Mouse (Mus musculus) liver, postnatal 0 days (tissue): ENCODE results near the gene Marc1. TPM values are rescaled to one million over a fixed set of nuclear protein-coding genes. Genes with fewer than 3 reads are reported as not detected.
A peak's percentile ranks its signal among the peaks of the same experiment; 100 is the strongest.

Experiments used
- ATAC-seq: fragments of 200-750 bp; cut with Nextera tagmentation; 2 replicates; pipeline ENCODE4 v1.8.0; 2017; ENCODE audit warnings: mild to moderate bottlenecking, moderate library complexity
- DNase-seq: peaks from one replicate; pipeline ENCODE4 v3.0.0-alpha.2; 2016
- H3K27ac ChIP-seq: fragments of 300-500 bp; sonication (generic); 2 replicates; pipeline ENCODE4 v1.5.1; 2014; ENCODE audit warnings: antibody characterized with exemption, moderate library complexity, mild to moderate bottlenecking, low read depth
- H3K27me3 ChIP-seq: fragments of 300-500 bp; sonication (generic); 2 replicates; pipeline ENCODE4 v1.6.1; 2014; ENCODE audit warnings: low read length, control low read depth, mixed read lengths; ENCODE audit not compliant: insufficient read depth
- H3K36me3 ChIP-seq: fragments of 300-500 bp; sonication (generic); replicated peaks from 2 replicates; pipeline ENCODE4 v1.6.1; 2014; ENCODE audit warnings: mild to moderate bottlenecking, control low read depth, low read length, moderate library complexity, mixed read lengths; ENCODE audit not compliant: insufficient read depth
- H3K4me1 ChIP-seq: fragments of 300-500 bp; sonication (generic); 2 replicates; pipeline ENCODE4 v1.6.1; 2014; ENCODE audit warnings: antibody characterized with exemption, mild to moderate bottlenecking, control low read depth; ENCODE audit not compliant: insufficient read depth
- H3K4me2 ChIP-seq: fragments of 300-500 bp; sonication (generic); 2 replicates; pipeline ENCODE4 v1.6.1; 2014; ENCODE audit warnings: low read depth, mild to moderate bottlenecking, low read length, moderate library complexity, mixed read lengths
- H3K4me3 ChIP-seq: fragments of 300-500 bp; sonication (generic); 2 replicates; pipeline ENCODE4 v1.5.1; 2014; ENCODE audit warnings: low read depth, low read length
- H3K9ac ChIP-seq: fragments of 300-500 bp; sonication (generic); replicated peaks from 2 replicates; pipeline ENCODE4 v1.6.1; 2014; ENCODE audit warnings: mild to moderate bottlenecking, moderate library complexity
- H3K9me3 ChIP-seq: fragments of 300-500 bp; sonication (generic); 2 replicates; pipeline ENCODE4 v1.6.1; 2016; ENCODE audit warnings: mild to moderate bottlenecking, control low read depth, low read length, mixed read lengths
- CTCF ChIP-seq: sonication (generic); IDR thresholded peaks from 2 replicates; pipeline ENCODE4 v1.5.1; 2016; ENCODE audit warnings: antibody characterized with exemption, low read depth
- EP300 ChIP-seq: IDR thresholded peaks from 2 replicates; pipeline ENCODE4 v1.6.1; 2016; ENCODE audit warnings: antibody characterized with exemption, low read depth, mild to moderate bottlenecking
- WGBS: fragments of 180-500 bp; shearing (Covaris S2); extraction: QIAGEN DNeasy Blood & Tissue Kit; methylation state at CpG from one replicate; pipeline ENCODE4 v1.1.7; 2014; ENCODE audit not compliant: insufficient replicate concordance; 5-methylcytosine and 5-hydroxymethylcytosine counted together
- polyA plus RNA-seq: library from polyadenylated mRNA; unstranded; fragments of >200 nt; fragmentation: Nextera tagmentation; extraction: Ambion mirVana; gene quantifications from 2 replicates; pipeline ENCODE4 v1.2.1, GENCODE M21; 2015

Marc1 gene
- polyA plus RNA-seq, 1 experiment from 2014 or later, result 204 TPM

DNA sequence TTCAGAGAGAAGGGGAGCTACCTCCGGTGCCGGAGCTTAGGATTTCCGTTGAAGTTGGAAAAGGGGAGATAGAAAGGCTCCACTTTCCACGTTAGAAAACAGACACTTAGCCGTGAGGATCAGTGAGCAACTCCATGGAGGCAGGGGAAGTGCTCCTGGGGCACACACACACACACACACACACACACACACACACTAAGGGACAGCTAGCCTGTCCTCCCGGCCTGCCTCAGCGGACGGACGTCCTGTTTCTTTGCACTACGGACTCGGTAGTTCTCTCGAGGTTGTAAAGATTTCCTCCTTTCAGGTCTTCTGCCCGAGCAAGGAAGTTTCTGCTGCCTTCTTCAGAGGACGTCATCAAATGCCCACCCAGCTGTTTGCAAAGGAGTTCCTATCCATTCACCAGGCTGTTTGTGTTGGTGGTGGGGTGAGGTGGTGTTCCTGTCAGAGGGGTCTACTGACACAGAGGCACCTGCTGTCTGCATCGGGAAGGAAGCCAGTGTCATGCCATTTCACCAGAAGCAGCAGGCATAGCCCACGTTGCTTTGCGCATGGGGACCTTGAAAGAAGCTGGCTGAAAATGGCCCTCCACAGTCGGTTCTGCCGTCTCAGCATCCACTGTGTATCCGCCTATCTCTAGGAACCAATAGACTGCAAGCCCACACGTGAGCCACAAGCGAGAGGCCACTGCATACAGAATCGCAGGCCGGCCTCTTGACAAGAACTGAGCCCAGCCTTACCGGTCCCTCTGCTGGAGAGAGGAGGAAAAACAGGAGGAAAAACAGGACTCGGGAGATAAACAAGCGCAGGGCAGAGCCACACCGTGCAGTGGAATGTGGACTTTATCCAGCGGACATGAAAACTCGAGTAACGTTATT is 40.9 kb upstream of the Marc1 start:
- Histone ChIP-seq H3K27ac (peak overlapping the region; percentile 98), H3K4me3 (peak overlapping the region; percentile 20), H3K4me1 (peaks cover 20% of the 10 kb centered on the region), H3K4me2 (peak overlapping the region; percentile 63), H3K9ac (peak overlapping the region; percentile 53), H3K36me3 (no peaks in the 10 kb centered on the region), H3K9me3 (no peaks in the 10 kb centered on the region), H3K27me3 (no peaks in the 10 kb centered on the region)
- ATAC-seq, result peak; percentile 88
- peak; percentile 86 for TF ChIP-seq CTCF
- peak; percentile 67; the same call in 1 of the 2 replicates for TF ChIP-seq EP300
- WGBS, result 5% methylated on average over 31 of the region's 31 CpGs
- DNase-seq, result peak; percentile 83

DNA sequence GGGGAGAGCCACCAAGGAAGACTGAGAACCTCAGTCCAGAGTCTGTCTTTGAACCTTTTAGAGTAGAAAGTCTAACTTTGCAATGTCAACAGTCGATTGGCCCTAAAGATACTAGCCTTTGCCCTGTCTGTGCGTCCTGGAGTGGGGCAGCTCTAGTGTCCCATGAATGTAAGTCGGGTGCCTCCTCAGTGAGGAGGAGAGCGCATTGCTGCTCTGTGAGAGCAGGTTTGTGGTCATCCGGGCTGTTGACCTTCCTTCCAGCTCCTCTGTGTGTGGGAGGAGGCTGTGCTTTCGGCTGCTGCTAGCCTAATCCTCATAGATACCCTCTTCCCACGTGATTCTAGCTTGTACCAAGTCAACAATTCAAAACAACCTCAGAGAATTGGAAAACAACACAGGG is 40.1 kb upstream of the Marc1 start:
- DNase-seq, result peak; percentile 51
- H3K4me1 ChIP-seq, result peaks cover 28% of the 10 kb centered on the region
- no peaks in the 10 kb centered on the region for H3K9me3 ChIP-seq
- H3K27ac ChIP-seq, result peak overlapping the region; percentile 98
- peak; percentile 28 for ATAC-seq
- peak overlapping the region; percentile 53 for H3K9ac ChIP-seq
- TF ChIP-seq CTCF, result no peak
- peak; percentile 29; the same call in 1 of the 2 replicates for TF ChIP-seq EP300
- no peaks in the 10 kb centered on the region for H3K27me3 ChIP-seq
- peak overlapping the region; percentile 63 for H3K4me2 ChIP-seq
- H3K36me3 ChIP-seq, result no peaks in the 10 kb centered on the region
- no peak overlapping the region for H3K4me3 ChIP-seq
- WGBS, result 39% methylated on average over 7 of the region's 7 CpGs

DNA sequence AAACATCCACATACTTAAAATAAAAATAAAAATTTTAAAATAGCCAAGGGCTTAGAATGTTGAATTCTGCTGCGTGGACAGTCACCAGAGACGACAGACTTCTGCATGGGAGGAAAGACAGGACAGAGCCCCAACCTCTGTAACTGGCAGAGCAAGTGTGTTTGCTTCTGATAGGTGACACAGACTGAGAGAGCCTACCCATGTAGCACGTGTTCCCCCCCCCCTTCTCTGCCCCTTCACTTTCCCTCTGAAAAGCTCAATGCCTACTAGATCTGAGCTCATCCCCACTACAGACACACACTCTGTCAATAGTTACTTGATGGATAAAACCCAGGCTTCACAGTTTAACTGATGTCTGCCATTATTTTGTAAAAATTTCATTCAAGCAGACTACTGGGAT is 35.9 kb upstream of the Marc1 start:
- Histone ChIP-seq H3K36me3 (no peaks in the 10 kb centered on the region), H3K4me1 (peaks cover 33% of the 10 kb centered on the region), H3K4me2 (peak overlapping the region; percentile 91), H3K4me3 (peak overlapping the region; percentile 82; the same call in 1 of the 2 replicates), H3K27me3 (no peaks in the 10 kb centered on the region), H3K9me3 (no peaks in the 10 kb centered on the region), H3K9ac (peak overlapping the region; percentile 89; the same call in 1 of the 2 replicates), H3K27ac (peak overlapping the region; percentile 93)
- WGBS, result 31% methylated on average over 3 of the region's 3 CpGs
- no peak for TF ChIP-seq CTCF
- TF ChIP-seq EP300, result peak; percentile 36; the same call in 1 of the 2 replicates
- ATAC-seq (no peak), DNase-seq (no peak)

DNA sequence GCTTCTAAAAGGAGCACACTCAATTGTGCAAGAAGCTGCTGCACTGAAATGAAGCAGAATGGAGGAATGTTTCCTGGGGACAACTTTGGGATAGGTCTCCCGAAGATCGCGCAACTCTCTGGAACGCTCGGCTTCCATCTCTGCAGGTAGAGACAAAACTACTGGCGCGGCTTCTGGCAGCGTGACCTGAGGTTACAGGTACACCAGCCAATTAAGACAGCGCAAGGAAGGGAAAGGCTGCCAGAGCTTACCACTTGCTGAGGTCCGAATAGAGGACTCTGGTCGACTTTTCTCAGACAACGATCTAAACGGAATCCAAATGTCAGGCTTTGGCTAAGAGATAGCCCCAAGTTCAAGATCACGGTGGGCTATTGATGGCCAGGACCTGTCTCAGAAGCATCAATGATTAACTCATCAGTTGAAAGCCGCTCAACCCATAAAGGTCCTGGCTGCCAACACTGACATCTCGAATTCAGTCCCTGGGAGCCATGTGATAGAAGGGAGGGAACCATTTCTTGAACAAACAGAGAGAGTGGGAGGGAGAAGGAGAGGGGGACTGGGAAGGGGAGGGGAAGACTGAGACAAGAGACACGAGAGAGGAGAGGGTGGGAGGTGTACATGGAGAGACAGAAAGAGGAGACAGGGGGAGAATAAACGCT is 35.1 kb upstream of the Marc1 start, which contains the start of gene Marc2:
Gene Marc2, minus strand, starts transcription at position 360 of the 659 bp plus-strand sequence.
- peak within 1 kb of the TSS; percentile 89 for H3K9ac ChIP-seq
- peak within 1 kb of the TSS; percentile 91 for H3K4me2 ChIP-seq
- no peaks in the 10 kb centered on the region for H3K9me3 ChIP-seq
- peaks cover 35% of the 10 kb centered on the region for H3K4me1 ChIP-seq
- TF ChIP-seq EP300 (no peak), CTCF (no peak)
- peak within 1 kb of the TSS; percentile 82 for H3K4me3 ChIP-seq
- WGBS, result 3% methylated on average over 18 of the region's 18 CpGs
- peak within 1 kb of the TSS; percentile 93 for H3K27ac ChIP-seq
- no peaks in the 10 kb centered on the region for H3K27me3 ChIP-seq
- DNase-seq (peak; percentile 44), ATAC-seq (peak; percentile 33)
- H3K36me3 ChIP-seq, result no peaks in the 10 kb centered on the region

GRCm38 (mm10) chr1:184845111-184846071 is 34.3 kb upstream of the Marc1 start:
- ATAC-seq (peak; percentile 95), DNase-seq (peak; percentile 95)
- Histone ChIP-seq H3K36me3 (0 out of 2 replicates have a peak, but pooled peaks cover 5% of the 10 kb centered on the region), H3K9me3 (no peaks in the 10 kb centered on the region), H3K4me1 (peaks cover 37% of the 10 kb centered on the region), H3K4me3 (peak overlapping the region; percentile 82), H3K27me3 (no peaks in the 10 kb centered on the region), H3K4me2 (peak overlapping the region; percentile 91), H3K27ac (peak overlapping the region; percentile 93), H3K9ac (peak overlapping the region; percentile 89)
- TF ChIP-seq EP300, result no peak
- TF ChIP-seq CTCF, result no peak
- WGBS, result under 1% methylated on average over 67 of the region's 67 CpGs
